Mouse (Mus musculus) layer of hippocampus, adult 9-10 months (tissue): ENCODE results near the gene Foxj2.

Experiments
- DNase-seq: peaks from one replicate; pipeline ENCODE4 v3.0.0; 2022; ENCODE audit warnings: low spot score

The Foxj2 gene

DNA sequence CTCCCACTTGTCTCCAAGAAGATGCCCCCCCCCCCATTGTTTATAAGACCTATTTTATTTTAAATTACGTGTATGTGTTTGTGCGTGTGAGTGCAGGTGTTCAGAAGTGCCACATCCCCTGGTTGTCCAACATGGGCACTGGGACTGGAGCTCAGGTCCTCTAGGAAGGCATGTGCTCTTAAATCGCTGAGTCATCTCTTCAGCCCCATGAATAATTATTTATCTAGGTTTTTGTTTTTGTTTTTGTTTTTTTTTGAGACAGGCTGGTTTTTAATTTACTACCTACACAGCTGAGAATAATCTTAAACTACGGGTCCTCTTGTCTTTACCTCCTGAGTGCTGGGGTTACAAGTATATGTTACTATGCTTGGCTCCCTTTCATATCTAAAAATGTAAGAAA lies 6.1 kb upstream of the Foxj2 start:
- no peak for DNase-seq

- DNase-seq = no peak
These were observed 521 bp downstream of the Foxj2 start for GRCm38 (mm10) chr6:122820071-122820798.

- no peak for DNase-seq
These were observed 1.3 kb downstream of the Foxj2 start for GRCm38 (mm10) chr6:122820799-122821650.

DNA sequence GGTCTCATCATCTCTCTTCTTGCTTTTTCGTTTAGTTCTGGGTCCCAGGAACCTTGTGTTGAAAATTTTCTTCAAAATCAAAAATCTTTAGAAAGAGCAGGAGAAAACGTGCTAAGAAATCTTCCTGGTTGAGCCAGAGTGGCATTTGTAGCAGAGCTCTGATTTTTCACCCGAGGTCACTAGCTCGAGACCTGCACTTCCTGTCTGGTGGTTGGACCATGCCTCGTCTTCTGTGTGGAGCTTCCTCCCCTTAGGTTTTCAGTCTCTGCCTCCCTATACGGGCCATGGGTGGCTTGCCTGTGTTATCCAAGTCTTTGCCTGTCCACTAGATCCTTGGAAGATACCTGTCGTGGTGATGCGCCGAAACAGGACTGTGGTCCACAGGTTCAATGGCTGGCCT lies 2.1 kb downstream of the Foxj2 start:
- no peak for DNase-seq

- no peak for DNase-seq
These were observed 4.4 kb downstream of the Foxj2 start for GRCm38 (mm10) chr6:122824086-122824485.

GRCm38 (mm10) chr6:122825166-122825565 lies 5.5 kb downstream of the Foxj2 start:
- DNase-seq = no peak

DNA sequence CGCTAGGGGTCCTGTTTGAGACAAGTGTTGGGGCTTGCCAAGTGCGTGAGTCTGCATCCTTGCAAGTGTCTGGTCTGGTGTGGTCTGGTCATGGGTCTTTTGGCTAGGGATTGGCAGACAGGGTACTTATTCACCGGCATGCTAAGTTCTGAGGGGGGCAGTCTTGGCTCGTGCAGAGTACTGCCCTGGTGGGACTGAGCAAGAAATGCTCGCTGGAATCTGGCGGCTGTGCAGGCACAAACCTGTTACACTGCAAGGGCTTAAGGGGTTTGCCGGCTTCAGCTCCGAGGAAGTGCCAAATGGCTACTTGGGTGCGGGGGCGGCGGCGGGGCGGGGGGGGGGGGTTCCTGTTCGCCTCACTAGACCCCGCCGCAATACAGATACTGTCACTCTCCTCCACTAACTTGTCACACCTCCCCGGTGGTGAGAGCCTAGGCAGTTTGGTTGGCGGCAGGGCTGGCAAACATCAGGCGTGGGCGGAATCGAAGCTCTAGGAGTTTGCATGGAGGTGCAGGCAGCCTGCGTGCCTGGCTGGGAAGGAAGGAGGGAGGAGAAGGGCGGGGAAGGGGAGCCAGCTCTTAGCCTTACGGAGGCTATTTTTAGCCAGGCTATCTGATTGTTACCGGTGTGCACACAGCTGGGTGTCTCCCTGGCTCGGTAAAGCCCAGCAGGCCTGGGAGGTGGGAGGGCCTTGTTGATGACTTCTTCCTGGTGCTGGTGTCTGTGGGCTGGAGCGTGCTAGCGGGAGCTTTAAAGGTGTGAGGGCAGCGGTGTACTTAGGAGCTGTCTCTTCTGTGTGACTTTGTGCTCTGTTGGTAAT lies 6.4 kb downstream of the Foxj2 start:
- DNase-seq = no peak

DNA sequence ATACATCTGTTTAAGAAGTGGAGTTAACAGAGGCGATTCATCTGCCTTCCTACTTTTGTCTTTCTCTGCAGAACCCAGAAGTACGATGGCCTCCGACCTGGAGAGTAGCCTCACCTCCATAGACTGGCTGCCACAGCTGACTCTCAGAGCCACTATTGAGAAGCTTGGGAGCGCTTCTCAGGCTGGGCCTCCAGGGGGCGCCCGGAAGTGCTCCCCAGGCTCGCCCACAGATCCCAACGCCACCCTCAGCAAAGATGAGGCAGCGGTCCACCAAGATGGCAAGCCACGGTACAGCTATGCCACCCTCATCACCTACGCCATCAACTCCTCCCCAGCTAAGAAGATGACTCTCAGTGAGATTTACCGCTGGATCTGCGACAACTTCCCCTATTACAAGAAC lies 8.4 kb downstream of the Foxj2 start:
- DNase-seq = no peak

DNA sequence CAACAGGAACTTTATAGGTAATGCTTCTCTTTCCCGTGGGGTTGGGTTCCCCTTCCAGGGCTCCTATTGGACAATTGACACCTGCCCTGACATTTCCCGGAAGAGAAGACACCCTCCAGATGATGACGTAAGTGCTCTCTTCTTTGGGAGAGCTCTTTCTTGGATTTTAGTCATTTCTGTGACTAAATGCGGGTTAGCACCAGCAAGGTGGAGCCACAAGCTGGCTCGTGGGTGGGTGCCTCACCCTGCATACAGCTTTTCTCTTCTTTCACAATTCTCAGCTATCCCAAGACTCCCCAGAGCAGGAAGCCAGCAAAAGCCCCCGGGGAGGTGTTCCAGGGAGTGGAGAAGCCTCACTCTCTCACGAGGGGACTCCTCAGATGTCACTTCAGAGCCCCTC lies 13.2 kb downstream of the Foxj2 start:
- DNase-seq = no peak

DNA sequence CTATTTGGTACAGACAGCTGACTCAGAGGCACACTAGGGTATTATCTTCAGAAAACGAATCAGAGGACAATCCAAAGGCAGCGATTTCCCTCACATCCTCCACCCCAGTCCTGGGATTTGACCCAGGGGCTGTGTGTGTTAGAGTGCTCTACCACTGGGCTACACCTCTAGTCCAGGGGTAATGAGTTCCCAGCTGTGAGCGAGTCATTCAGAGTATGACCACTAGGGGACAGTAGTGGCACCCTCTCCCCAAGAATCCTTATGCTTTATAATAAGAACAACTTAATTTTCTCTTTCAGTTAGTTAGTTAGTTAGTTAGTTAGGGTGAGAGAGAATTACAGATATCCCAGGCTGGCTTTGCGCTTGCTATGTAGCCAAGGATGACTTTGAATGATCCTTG lies 14.7 kb downstream of the Foxj2 start:
- no peak for DNase-seq

- DNase-seq = no peak
These were observed 17.3 kb downstream of the Foxj2 start for GRCm38 (mm10) chr6:122836974-122837373.

GRCm38 (mm10) chr6:122837539-122837938 lies 17.8 kb downstream of the Foxj2 start:
- no peak for DNase-seq

- no peak for DNase-seq
These were observed 24.0 kb downstream of the Foxj2 start for GRCm38 (mm10) chr6:122843759-122844158.

- no peak for DNase-seq
These were observed 33.0 kb downstream of the Foxj2 start for GRCm38 (mm10) chr6:122852696-122853095.

GRCm38 (mm10) chr6:122854552-122854951 lies 34.8 kb downstream of the Foxj2 start:
- DNase-seq = no peak

- DNase-seq = no peak
These were observed 36.2 kb downstream of the Foxj2 start, which contains the start of gene C3ar1 for GRCm38 (mm10) chr6:122855955-122856354. Gene C3ar1, minus strand, starts transcription at chr6:122856161.

DNA sequence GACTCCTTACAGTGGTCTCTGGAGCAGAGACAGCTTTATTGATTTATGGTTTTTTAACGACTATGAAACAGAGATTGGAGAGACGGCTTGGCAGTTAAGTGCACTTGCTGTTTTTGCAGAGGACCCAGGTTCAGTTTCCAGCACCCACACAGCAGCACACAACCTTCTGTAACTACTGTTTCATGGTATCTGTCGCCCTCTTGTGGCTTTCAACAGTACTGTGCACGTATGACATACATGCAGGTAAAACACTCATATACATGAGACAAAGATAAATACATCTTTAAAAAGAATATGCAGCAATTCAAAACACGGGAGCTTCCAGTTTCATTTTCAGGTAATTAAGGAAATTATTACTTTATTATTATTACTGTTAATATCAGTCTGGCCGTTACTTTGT lies 42.7 kb downstream of the Foxj2 start:
- no peak for DNase-seq

DNA sequence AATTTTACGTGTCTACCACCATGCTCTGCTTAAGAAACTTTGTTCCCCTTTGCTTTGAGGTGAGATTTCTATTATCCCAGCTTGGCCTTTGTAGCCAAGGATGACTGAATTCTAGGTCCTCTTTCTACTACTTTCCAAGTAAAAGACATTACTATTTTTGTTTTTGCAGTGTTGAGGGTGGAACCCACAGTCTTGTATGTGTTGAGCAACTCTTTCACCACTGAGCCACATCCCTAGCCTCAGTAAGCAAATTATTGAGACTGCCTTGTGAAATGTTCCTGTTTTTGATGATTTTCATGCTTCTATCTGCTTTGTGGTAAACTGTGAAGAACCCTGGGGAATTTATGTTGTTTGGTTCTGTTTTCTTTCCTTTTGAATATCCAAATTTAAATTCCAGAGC lies 43.2 kb downstream of the Foxj2 start:
- DNase-seq = no peak

DNA sequence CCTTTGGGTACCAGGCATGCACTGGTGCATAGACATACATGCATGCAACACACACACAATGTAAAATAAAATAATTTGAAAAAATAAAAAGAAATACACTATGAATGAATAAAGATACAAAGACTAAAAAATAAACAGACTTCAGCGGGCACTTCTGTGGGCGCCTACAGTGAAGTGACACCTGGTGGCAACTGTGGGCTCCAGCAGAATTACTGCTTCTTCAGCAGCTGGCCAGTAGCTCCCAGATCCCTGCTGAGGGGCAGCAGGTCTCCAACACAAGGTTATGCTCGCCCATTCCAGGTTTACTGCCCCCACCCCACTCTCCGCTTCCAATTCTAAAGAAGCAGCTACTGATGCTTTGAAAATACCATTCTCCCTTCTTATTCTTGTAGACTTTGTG lies 48.2 kb downstream of the Foxj2 start:
- no peak for DNase-seq

DNA sequence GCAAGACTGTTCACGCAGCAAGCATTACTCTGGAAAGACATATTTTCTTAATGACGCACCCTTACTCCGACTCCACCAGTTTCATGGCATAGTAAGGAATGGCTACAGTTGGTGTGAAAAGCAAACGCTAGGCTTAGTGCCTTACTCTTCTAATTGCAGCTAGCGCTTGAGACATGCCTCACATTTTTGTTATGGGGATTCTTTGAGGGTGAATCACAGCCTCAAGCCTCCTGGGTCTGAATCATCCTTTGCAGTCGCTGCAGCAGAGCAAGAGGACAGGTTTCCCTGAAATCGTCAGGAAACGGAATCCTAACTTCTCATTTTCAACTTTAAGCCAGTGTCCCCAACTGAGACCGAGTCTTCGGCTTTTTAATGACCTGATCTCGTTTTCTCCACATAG lies 50.1 kb downstream of the Foxj2 start:
- DNase-seq = no peak

DNA sequence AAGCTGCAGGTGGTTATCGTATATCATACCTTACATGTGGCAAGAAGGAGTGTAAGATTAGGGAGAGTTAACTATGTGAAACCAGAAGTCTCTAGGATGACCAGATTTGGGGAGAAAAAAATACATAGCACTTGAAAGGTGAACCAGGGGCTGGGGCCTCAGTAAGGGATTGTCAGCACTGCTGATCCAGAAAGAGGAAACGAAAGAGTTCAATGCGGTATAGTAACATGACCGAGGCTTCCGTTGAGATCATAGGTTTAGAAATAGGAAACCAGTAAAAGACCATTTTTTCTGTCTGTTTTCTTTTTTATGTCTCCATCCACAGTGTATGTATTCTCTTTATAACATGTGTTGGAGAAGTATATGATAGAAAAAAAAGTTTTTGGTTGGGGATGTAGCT lies 53.1 kb downstream of the Foxj2 start:
- no peak for DNase-seq

DNA sequence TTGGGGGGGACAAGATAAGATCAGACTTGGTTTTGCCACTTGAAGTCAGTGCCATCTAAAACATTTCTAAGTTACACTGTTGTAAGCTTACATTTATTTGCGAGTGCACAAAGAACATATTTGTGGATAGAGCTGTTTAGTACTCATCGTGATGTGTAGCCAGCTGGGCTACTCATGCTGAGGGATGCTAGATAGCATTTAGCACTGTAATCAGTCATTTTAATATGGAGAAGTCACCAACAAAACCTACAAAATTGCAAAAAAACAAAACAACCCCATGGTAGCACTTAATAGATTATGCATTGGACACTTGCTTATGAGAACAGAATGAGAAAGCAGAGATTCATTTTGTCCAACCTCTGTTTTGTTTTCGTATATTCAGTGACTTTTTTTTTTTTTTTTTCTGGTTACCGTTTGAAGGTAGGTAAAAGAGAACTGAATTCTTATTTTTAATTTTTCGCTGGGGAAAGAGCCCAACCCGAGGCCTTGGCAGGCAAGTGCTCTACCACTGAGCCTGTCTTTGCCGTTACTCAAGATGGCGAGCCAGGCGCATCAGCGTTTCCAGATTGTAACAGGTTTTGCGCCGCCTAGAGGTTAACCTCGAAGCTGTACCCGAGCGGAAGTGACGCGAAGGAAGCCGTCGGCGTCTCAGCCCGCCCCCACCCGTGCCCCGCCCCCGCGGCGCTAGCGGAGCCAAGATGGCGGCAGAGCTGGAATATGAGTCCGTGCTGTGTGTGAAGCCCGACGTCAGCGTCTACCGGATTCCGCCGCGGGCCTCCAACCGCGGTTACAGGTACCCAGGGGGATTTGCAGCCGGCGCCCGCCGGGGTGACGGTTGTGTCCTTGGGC lies 54.4 kb downstream of the Foxj2 start, which contains the start of gene Necap1:
Gene Necap1, plus strand, starts transcription at position 604 of the 849 bp plus-strand sequence.
- DNase-seq = peak; percentile 98
